Mouse (Mus musculus): Measurements from ENCODE around the gene Cntrl.

Cntrl gene

GRCm38 (mm10) chr2:35224285-35224684, 115.0 kb downstream of the Cntrl start:
- DNase-seq = no peak

- no peak for DNase-seq
Observed at GRCm38 (mm10) chr2:35228145-35228544, 118.9 kb downstream of the Cntrl start.
